Mouse (Mus musculus) forebrain, embryonic 14.5 days (tissue): ENCODE measurements around the gene Nudt14. TPM values are rescaled to one million over a fixed set of nuclear protein-coding genes. Genes with fewer than 3 reads are reported as not detected.

Experiments
- ATAC-seq: fragments of 200-750 bp; cut with Nextera tagmentation; 2 replicates; pipeline ENCODE4 v1.8.0; 2017; ENCODE audit warnings: mild to moderate bottlenecking, moderate library complexity
- DNase-seq: peaks from one replicate; pipeline ENCODE4 v3.0.0-alpha.2; 2015; ENCODE audit warnings: low spot score
- H3K27ac ChIP-seq: fragments of 300-500 bp; sonication (generic); 2 replicates; pipeline ENCODE4 v1.5.1; 2014; ENCODE audit warnings: low read depth, mild to moderate bottlenecking, control low read depth, low read length, moderate library complexity
- H3K27me3 ChIP-seq: fragments of 300-500 bp; sonication (generic); replicated peaks from 2 replicates; pipeline ENCODE4 v1.6.1; 2014; ENCODE audit warnings: low read length, control low read depth, mixed read lengths; ENCODE audit not compliant: control insufficient read depth, insufficient read depth
- H3K36me3 ChIP-seq: fragments of 300-500 bp; sonication (generic); 2 replicates; pipeline ENCODE4 v1.6.1; 2014; ENCODE audit warnings: low read length, control low read depth; ENCODE audit not compliant: control insufficient read depth, insufficient read depth
- H3K4me1 ChIP-seq: fragments of 300-500 bp; sonication (generic); 2 replicates; pipeline ENCODE4 v1.6.1; 2014; ENCODE audit warnings: antibody characterized with exemption, low read length, control low read depth; ENCODE audit not compliant: control insufficient read depth, insufficient read depth
- H3K4me2 ChIP-seq: fragments of 300-500 bp; sonication (generic); 2 replicates; pipeline ENCODE4 v1.6.1; 2014; ENCODE audit warnings: mild to moderate bottlenecking, control low read depth, low read length
- H3K4me3 ChIP-seq: fragments of 300-500 bp; sonication (generic); 2 replicates; pipeline ENCODE4 v1.5.1; 2014; ENCODE audit warnings: low read depth, low read length, control low read depth
- H3K9ac ChIP-seq: fragments of 300-500 bp; sonication (generic); 2 replicates; pipeline ENCODE4 v1.6.1; 2014; ENCODE audit warnings: mild to moderate bottlenecking, low read length, control low read depth, moderate library complexity
- H3K9me3 ChIP-seq: fragments of 300-500 bp; sonication (generic); replicated peaks from 2 replicates; pipeline ENCODE4 v1.6.1; 2016; ENCODE audit warnings: low read length, control low read depth, mixed read lengths; ENCODE audit not compliant: control insufficient read depth
- WGBS: fragments of 180-500 bp; shearing (Covaris S2); extraction: QIAGEN DNeasy Blood & Tissue Kit; methylation state at CpG from one replicate; pipeline ENCODE4 v1.1.7; 2014; 5-methylcytosine and 5-hydroxymethylcytosine counted together
- polyA plus RNA-seq: library from polyadenylated mRNA; unstranded; fragments of >200 nt; fragmentation: Nextera tagmentation; extraction: Ambion mirVana; gene quantifications from 2 replicates; pipeline ENCODE4 v1.2.1, GENCODE M21; 2014

Gene Nudt14
- polyA plus RNA-seq, 1 experiment from 2014 or later: 75.9 TPM

- no peaks in the 10 kb centered on the region for H3K9me3 ChIP-seq
- peaks cover 52% of the 10 kb centered on the region; the same call in 1 of the 2 replicates for H3K36me3 ChIP-seq
- DNase-seq: no peak
- no peaks in the 10 kb centered on the region for H3K4me1 ChIP-seq
- H3K9ac ChIP-seq: no peak overlapping the region
- H3K27me3 ChIP-seq: no peaks in the 10 kb centered on the region
- H3K27ac ChIP-seq: no peak overlapping the region
- no peak overlapping the region for H3K4me3 ChIP-seq
- WGBS: 89% methylated on average over 28 of the region's 28 CpGs
- H3K4me2 ChIP-seq: no peak overlapping the region
- no peak for ATAC-seq
Measured at GRCm38 (mm10) chr12:112912951-112913745, 28.8 kb downstream of the Nudt14 start.

- Histone ChIP-seq H3K9me3 (no peaks in the 10 kb centered on the region), H3K27me3 (no peaks in the 10 kb centered on the region), H3K27ac (no peak overlapping the region), H3K4me3 (no peak overlapping the region), H3K36me3 (peaks cover 56% of the 10 kb centered on the region; the same call in 1 of the 2 replicates), H3K4me1 (no peaks in the 10 kb centered on the region), H3K9ac (no peak overlapping the region), H3K4me2 (no peak overlapping the region)
- DNase-seq (no peak), ATAC-seq (no peak)
- 94% methylated on average over 17 of the region's 17 CpGs for WGBS
Measured at GRCm38 (mm10) chr12:112911701-112912100, 30.2 kb downstream of the Nudt14 start.

- Histone ChIP-seq H3K27me3 (no peaks in the 10 kb centered on the region), H3K9ac (no peak overlapping the region), H3K36me3 (peaks cover 55% of the 10 kb centered on the region; the same call in 1 of the 2 replicates), H3K9me3 (no peaks in the 10 kb centered on the region), H3K4me3 (no peak overlapping the region), H3K4me2 (no peak overlapping the region), H3K27ac (no peak overlapping the region), H3K4me1 (no peaks in the 10 kb centered on the region)
- no peak for DNase-seq
- WGBS: 95% methylated on average over 22 of the region's 22 CpGs
- ATAC-seq: no peak
Measured at GRCm38 (mm10) chr12:112908991-112909390, 32.9 kb downstream of the Nudt14 start.

GRCm38 (mm10) chr12:112905001-112905400, 36.9 kb downstream of the Nudt14 start:
- H3K4me2 ChIP-seq: no peak overlapping the region
- no peaks in the 10 kb centered on the region for H3K9me3 ChIP-seq
- no peak overlapping the region for H3K27ac ChIP-seq
- WGBS: 84% methylated on average over 5 of the region's 5 CpGs
- peaks cover 22% of the 10 kb centered on the region; the same call in 1 of the 2 replicates for H3K36me3 ChIP-seq
- no peak for DNase-seq
- H3K4me1 ChIP-seq: no peaks in the 10 kb centered on the region
- ATAC-seq: no peak
- no peaks in the 10 kb centered on the region for H3K27me3 ChIP-seq
- H3K4me3 ChIP-seq: no peak overlapping the region
- H3K9ac ChIP-seq: no peak overlapping the region

- H3K36me3 ChIP-seq: peaks cover 13% of the 10 kb centered on the region; the same call in 1 of the 2 replicates
- H3K9me3 ChIP-seq: no peaks in the 10 kb centered on the region
- no peak for ATAC-seq
- H3K4me3 ChIP-seq: no peak overlapping the region
- H3K27ac ChIP-seq: no peak overlapping the region
- DNase-seq: peak; percentile 28
- no peak overlapping the region for H3K4me2 ChIP-seq
- no peaks in the 10 kb centered on the region for H3K27me3 ChIP-seq
- 63% methylated on average over 8 of the region's 8 CpGs for WGBS
- no peak overlapping the region for H3K9ac ChIP-seq
- no peaks in the 10 kb centered on the region for H3K4me1 ChIP-seq
Measured at GRCm38 (mm10) chr12:112903941-112904340, 38.0 kb downstream of the Nudt14 start.

GRCm38 (mm10) chr12:112900641-112901040, 41.3 kb downstream of the Nudt14 start:
- Histone ChIP-seq H3K36me3 (no peaks in the 10 kb centered on the region), H3K27me3 (no peaks in the 10 kb centered on the region), H3K9ac (no peak overlapping the region), H3K4me1 (0 out of 2 replicates have a peak, but pooled peaks cover 6% of the 10 kb centered on the region), H3K4me2 (no peak overlapping the region), H3K9me3 (no peaks in the 10 kb centered on the region), H3K4me3 (no peak overlapping the region), H3K27ac (no peak overlapping the region)
- 88% methylated on average over 9 of the region's 9 CpGs for WGBS
- DNase-seq: no peak
- ATAC-seq: no peak

GRCm38 (mm10) chr12:112898960-112899359, 43.0 kb downstream of the Nudt14 start:
- 0 out of 2 replicates have a peak, but pooled peaks cover 6% of the 10 kb centered on the region for H3K4me1 ChIP-seq
- DNase-seq: no peak
- H3K27ac ChIP-seq: no peak overlapping the region
- no peak for ATAC-seq
- H3K9ac ChIP-seq: no peak overlapping the region; the same call in 1 of the 2 replicates
- H3K4me3 ChIP-seq: no peak overlapping the region
- no peak overlapping the region for H3K4me2 ChIP-seq
- no peaks in the 10 kb centered on the region for H3K36me3 ChIP-seq
- H3K27me3 ChIP-seq: no peaks in the 10 kb centered on the region
- 49% methylated on average over 4 of the region's 4 CpGs for WGBS
- H3K9me3 ChIP-seq: no peaks in the 10 kb centered on the region

GRCm38 (mm10) chr12:112898351-112898750, 43.6 kb downstream of the Nudt14 start:
- no peak overlapping the region for H3K27ac ChIP-seq
- 0 out of 2 replicates have a peak, but pooled peaks cover 6% of the 10 kb centered on the region for H3K4me1 ChIP-seq
- H3K27me3 ChIP-seq: no peaks in the 10 kb centered on the region
- no peaks in the 10 kb centered on the region for H3K9me3 ChIP-seq
- 74% methylated on average over 12 of the region's 12 CpGs for WGBS
- H3K4me3 ChIP-seq: no peak overlapping the region
- no peaks in the 10 kb centered on the region for H3K36me3 ChIP-seq
- DNase-seq (no peak), ATAC-seq (no peak)
- no peak overlapping the region for H3K9ac ChIP-seq
- H3K4me2 ChIP-seq: no peak overlapping the region
